Mouse (Mus musculus) CH12.LX (cell line): Measurements from ENCODE around the gene Tmem8. TPM values are rescaled to one million over a fixed set of nuclear protein-coding genes. Genes with fewer than 3 reads are reported as not detected.
"Not testable (repeated sequence)": the region's sequence is repeated elsewhere in the genome, so short reads cannot be mapped to it uniquely, and the experiment has no call there.

ENCODE experiments used
- DNase-seq: peaks from one replicate; pipeline ENCODE4 v3.0.0-alpha.2; 2013; ENCODE audit errors: extremely low read depth
- H3K27ac ChIP-seq: 2 replicates; pipeline ENCODE4 v1.5.1; 2012; ENCODE audit warnings: low read depth, mild to moderate bottlenecking, control low read depth, moderate library complexity; ENCODE audit not compliant: insufficient read depth
- H3K27me3 ChIP-seq: replicated peaks from 2 replicates; pipeline ENCODE3; 2012; ENCODE audit warnings: inconsistent platforms
- H3K36me3 ChIP-seq, 2 experiments: replicated peaks in 1 of 2; 2 replicates each; pipeline versions ENCODE3 to v1.6.1; 2012; ENCODE audit warnings: inconsistent platforms in 1 of 2, low read length in 1 of 2, mild to moderate bottlenecking in 1 of 2, mixed read lengths in 1 of 2, moderate library complexity in 1 of 2; ENCODE audit not compliant: control insufficient read depth in 1 of 2, insufficient read depth in 1 of 2
- H3K4me1 ChIP-seq, 2 experiments: 2 replicates each; pipeline ENCODE4 v1.6.1; 2012; ENCODE audit warnings: inconsistent platforms in 1 of 2, moderate library complexity in 1 of 2; ENCODE audit not compliant: insufficient read depth in 2 of 2, control insufficient read depth in 1 of 2
- H3K4me2 ChIP-seq: 2 replicates; pipeline ENCODE4 v1.6.1; 2012; ENCODE audit warnings: low read depth, mild to moderate bottlenecking, control low read depth; ENCODE audit not compliant: poor library complexity, insufficient read depth, severe bottlenecking
- H3K4me3 ChIP-seq, 3 experiments: fragments of 150-350 bp in 1 of 3; sonication (generic) in 1 of 3; replicated peaks in 1 of 3; 2 replicates each; pipeline versions ENCODE3 to v1.5.1; 2011 to 2012; ENCODE audit warnings: low read depth in 2 of 3, low read length in 2 of 3, mild to moderate bottlenecking in 2 of 3, moderate library complexity in 2 of 3, control low read depth in 1 of 3, improper control_type of control experiment in 1 of 3, inconsistent platforms in 1 of 3, mixed read lengths in 1 of 3; ENCODE audit not compliant: poor library complexity in 1 of 3
- H3K79me2 ChIP-seq: replicated peaks from 2 replicates; pipeline ENCODE4 v1.6.1; 2012; ENCODE audit warnings: mild to moderate bottlenecking, moderate library complexity; ENCODE audit not compliant: control insufficient read depth, poor library complexity, insufficient read depth, severe bottlenecking; ENCODE audit errors: extremely low read depth
- H3K9ac ChIP-seq: 2 replicates; pipeline ENCODE4 v1.6.1; 2012; ENCODE audit warnings: low read depth, mild to moderate bottlenecking, control low read depth, moderate library complexity; ENCODE audit not compliant: insufficient read depth
- H3K9me3 ChIP-seq: replicated peaks from 2 replicates; pipeline ENCODE3; 2012; ENCODE audit warnings: low read length, inconsistent platforms, mixed read lengths
- CTCF ChIP-seq, 2 experiments: IDR thresholded peaks in 1 of 2; conservative IDR thresholded peaks in 1 of 2; 2 replicates each; pipeline ENCODE4 v1.5.1; 2011 to 2012; ENCODE audit warnings: low read depth in 2 of 2, low read length in 2 of 2, improper control_type of control experiment in 1 of 2, inconsistent platforms in 1 of 2, mild to moderate bottlenecking in 1 of 2, moderate library complexity in 1 of 2
- E2F4 ChIP-seq: IDR thresholded peaks from 2 replicates; pipeline ENCODE4 v1.6.1; 2011; ENCODE audit warnings: low read depth, low read length, improper control_type of control experiment; ENCODE audit not compliant: insufficient replicate concordance
- ELF1 ChIP-seq: IDR thresholded peaks from 2 replicates; pipeline ENCODE4 v1.6.1; 2014; ENCODE audit warnings: low read depth, mild to moderate bottlenecking, inconsistent platforms, low read length, improper control_type of control experiment
- EP300 ChIP-seq: IDR thresholded peaks from 2 replicates; pipeline ENCODE4 v1.6.1; 2011; ENCODE audit warnings: low read length, improper control_type of control experiment
- ETS1 ChIP-seq: conservative IDR thresholded peaks from 2 replicates; pipeline ENCODE4 v1.6.1; 2012; ENCODE audit warnings: low read depth, mild to moderate bottlenecking, inconsistent platforms, low read length, improper control_type of control experiment, moderate library complexity
- MAX ChIP-seq: IDR thresholded peaks from 2 replicates; pipeline ENCODE4 v1.6.1; 2011; ENCODE audit warnings: low read length, improper control_type of control experiment
- MAZ ChIP-seq: IDR thresholded peaks from 2 replicates; pipeline ENCODE4 v1.6.1; 2012; ENCODE audit warnings: low read depth, mild to moderate bottlenecking, inconsistent platforms, low read length, improper control_type of control experiment, moderate library complexity
- MXI1 ChIP-seq: IDR thresholded peaks from 2 replicates; pipeline ENCODE4 v1.6.1; 2011; ENCODE audit warnings: mild to moderate bottlenecking, low read depth, low read length, improper control_type of control experiment
- MYC ChIP-seq: IDR thresholded peaks from 2 replicates; pipeline ENCODE4 v1.6.1; 2011; ENCODE audit warnings: low read depth, mild to moderate bottlenecking, improper control_type of control experiment, low read length
- NELFE ChIP-seq: IDR thresholded peaks from 2 replicates; pipeline ENCODE4 v1.6.1; 2011; ENCODE audit warnings: low read depth, low read length, improper control_type of control experiment
- PAX5 ChIP-seq: IDR thresholded peaks from 2 replicates; pipeline ENCODE4 v1.6.1; 2012; ENCODE audit warnings: low read length, inconsistent platforms, mixed read lengths
- POLR2A ChIP-seq: IDR thresholded peaks from 2 replicates; pipeline ENCODE4 v1.6.1; 2011; ENCODE audit warnings: low read depth, mild to moderate bottlenecking, improper control_type of control experiment, low read length
- RAD21 ChIP-seq: IDR thresholded peaks from 2 replicates; pipeline ENCODE4 v1.6.1; 2011; ENCODE audit warnings: low read depth, mild to moderate bottlenecking, low read length, improper control_type of control experiment, moderate library complexity
- RCOR1 ChIP-seq: conservative IDR thresholded peaks from 2 replicates; pipeline ENCODE4 v1.6.1; 2012; ENCODE audit warnings: low read depth, mild to moderate bottlenecking, inconsistent platforms, low read length, improper control_type of control experiment
- SIN3A ChIP-seq: IDR thresholded peaks from 2 replicates; pipeline ENCODE4 v1.6.1; 2012; ENCODE audit warnings: low read length, improper control_type of control experiment, inconsistent platforms
- SMC3 ChIP-seq: IDR thresholded peaks from 2 replicates; pipeline ENCODE4 v1.6.1; 2011; ENCODE audit warnings: low read depth, low read length, improper control_type of control experiment
- TBP ChIP-seq: conservative IDR thresholded peaks from 2 replicates; pipeline ENCODE4 v1.6.1; 2011; ENCODE audit warnings: low read depth, low read length, improper control_type of control experiment
- UBTF ChIP-seq: IDR thresholded peaks from 2 replicates; pipeline ENCODE4 v1.6.1; 2012; ENCODE audit warnings: low read depth, mild to moderate bottlenecking, inconsistent platforms, low read length, improper control_type of control experiment, moderate library complexity
- USF1 ChIP-seq: IDR thresholded peaks from 2 replicates; pipeline ENCODE4 v1.6.1; 2014; ENCODE audit warnings: low read depth, mild to moderate bottlenecking, inconsistent platforms, low read length, improper control_type of control experiment
- ZKSCAN1 ChIP-seq: IDR thresholded peaks from 2 replicates; pipeline ENCODE4 v1.6.1; 2012; ENCODE audit warnings: low read depth, inconsistent platforms, low read length, improper control_type of control experiment, borderline replicate concordance
- ZNF384 ChIP-seq: IDR thresholded peaks from 2 replicates; pipeline ENCODE4 v1.6.1; 2012; ENCODE audit warnings: low read depth, low read length, improper control_type of control experiment, inconsistent platforms
- dilution Hi-C: fragments of 300-500 bp; cut with MboI; formaldehyde crosslinking; loops from 2 replicates; pipeline ENCODE4 v1.14.3; 2020; ENCODE audit warnings: low sequenced_read_pairs; ENCODE audit not compliant: extremely low pct_unique_long_range_greater_than_20kb, extremely low pct_ligation_motif_present
- in situ Hi-C: fragments of 300-500 bp; cut with MboI; formaldehyde crosslinking; loops from 3 replicates; pipeline ENCODE4 v1.14.3; 2019; ENCODE audit warnings: low sequenced_read_pairs, low pct_ligation_motif_present, low pct_unique_long_range_greater_than_20kb, mixed read lengths
- polyA plus RNA-seq: library from polyadenylated mRNA; unstranded; fragments of >175 nt; gene quantifications from 2 replicates; pipeline ENCODE4 v1.2.1, GENCODE M21; 2012; ENCODE audit warnings: low read depth; ENCODE audit not compliant: insufficient read length
- total RNA-seq, 2 experiments: library from RNA; depleted of rRNA; stranded (reverse); fragments of 300-350 nt in 1 of 2; fragments of >200 nt in 1 of 2; gene quantifications; 2 replicates each; pipeline ENCODE4 v1.2.3; 2012 to 2014

The Tmem8 gene
- total and polyA plus RNA-seq, 3 experiments, result 2.8 to 4.6 (median 3.6) TPM

- H3K36me3 ChIP-seq, result no peaks in the 10 kb centered on the region
- peaks cover 0 to 3% of the 10 kb centered on the region in 2 experiments; a peak in 1 of 4 replicates for H3K4me1 ChIP-seq
- H3K79me2 ChIP-seq, result no peaks in the 10 kb centered on the region
- no peak overlapping the region for H3K4me2 ChIP-seq
- H3K9me3 ChIP-seq, result no peaks in the 10 kb centered on the region
- dilution Hi-C loops, result no loop called here
- no peak for DNase-seq
- TF ChIP-seq MAX, result no peak
- TF ChIP-seq MAZ, result no peak
- TF ChIP-seq SMC3, result no peak
- no peak for TF ChIP-seq E2F4
- TF ChIP-seq RCOR1, result no peak
- TF ChIP-seq POLR2A, result no peak
- TF ChIP-seq MXI1, result no peak
- no peak for TF ChIP-seq EP300
- TF ChIP-seq ETS1, result no peak
- no peak for TF ChIP-seq TBP
- no peak for TF ChIP-seq ZNF384
- no peak for TF ChIP-seq PAX5
- H3K4me3 ChIP-seq, result no peak overlapping the region
- no peak overlapping the region for H3K9ac ChIP-seq
- in situ Hi-C loops, result no loop called here
- H3K27ac ChIP-seq, result no peak overlapping the region
- peaks cover 18% of the 10 kb centered on the region for H3K27me3 ChIP-seq
Measured at GRCm38 (mm10) chr17:26098461-26098860, 14.6 kb upstream of the Tmem8 start.

- H3K9ac ChIP-seq, H3K9me3 ChIP-seq, H3K4me3 ChIP-seq, H3K36me3 ChIP-seq, dilution Hi-C loops, in situ Hi-C loops, H3K4me1 ChIP-seq, H3K79me2 ChIP-seq, H3K4me2 ChIP-seq, H3K27ac ChIP-seq: not testable (repeated sequence)
- peak; percentile 11 to 77; a peak in 2 of 4 replicates for TF ChIP-seq CTCF (conservative IDR thresholded peaks at IDR 0.05 in 1 of 2, IDR thresholded peaks at IDR 0.05 in 1 of 2; ENCODE audit: low read depth in 2 of 2, low read length in 2 of 2)
- TF ChIP-seq SMC3, result peak; percentile 45
- TF ChIP-seq MYC, result peak; percentile 85
- TF ChIP-seq ZNF384, result peak; percentile 20; the same call in 1 of the 2 replicates
- TF ChIP-seq RAD21, result peak; percentile 43
- peaks cover 11% of the 10 kb centered on the region for H3K27me3 ChIP-seq
- peak; percentile 31 for DNase-seq
Measured at GRCm38 (mm10) chr17:26099316-26099715, 13.8 kb upstream of the Tmem8 start.

- H3K4me1 ChIP-seq, result peaks cover 0 to 3% of the 10 kb centered on the region in 2 experiments; a peak in 1 of 4 replicates
- no peak overlapping the region for H3K4me3 ChIP-seq
- dilution Hi-C loops, result no loop called here
- no peak overlapping the region for H3K27ac ChIP-seq
- no peaks in the 10 kb centered on the region for H3K79me2 ChIP-seq
- in situ Hi-C loops, result no loop called here
- no peak for DNase-seq
- peaks cover 5% of the 10 kb centered on the region for H3K27me3 ChIP-seq
- H3K9ac ChIP-seq, result no peak overlapping the region
- TF ChIP-seq NELFE, result no peak
- TF ChIP-seq SIN3A, result no peak
- TF ChIP-seq SMC3, result no peak
- TF ChIP-seq ZKSCAN1, result no peak
- no peak for TF ChIP-seq USF1
- no peak for TF ChIP-seq ELF1
- TF ChIP-seq UBTF, result no peak
- TF ChIP-seq MXI1, result no peak
- TF ChIP-seq RCOR1, result no peak
- no peak overlapping the region for H3K4me2 ChIP-seq
- no peaks in the 10 kb centered on the region for H3K9me3 ChIP-seq
- no peaks in the 10 kb centered on the region for H3K36me3 ChIP-seq
Measured at GRCm38 (mm10) chr17:26100166-26100565, 12.9 kb upstream of the Tmem8 start.
